Mouse (Mus musculus) brain, embryonic 14.5 days (tissue): ENCODE results near the gene Smg8.

Experiments
- CTCF ChIP-seq: fragments of 200-500 bp; IDR thresholded peaks from 2 replicates; pipeline ENCODE4 v1.5.1; 2012; ENCODE audit warnings: inconsistent platforms, mild to moderate bottlenecking, moderate library complexity, borderline replicate concordance; ENCODE audit not compliant: insufficient read depth, insufficient read length; ENCODE audit errors: extremely low read depth
- POLR2A ChIP-seq: fragments of 200-500 bp; IDR thresholded peaks from 2 replicates; pipeline ENCODE4 v1.6.1; 2012; ENCODE audit warnings: mild to moderate bottlenecking, inconsistent platforms, borderline replicate concordance; ENCODE audit not compliant: poor library complexity, insufficient read depth, insufficient read length, severe bottlenecking; ENCODE audit errors: extremely low read depth

- no peak for TF ChIP-seq CTCF
- no peak for TF ChIP-seq POLR2A
Measured at GRCm38 (mm10) chr11:87043052-87043451, 43.5 kb downstream of the Smg8 start.
